Mouse (Mus musculus) right cerebral cortex, postnatal 36 days (tissue): ENCODE results near the gene Ror1.

Experiments used
- DNase-seq, 2 experiments: peaks; one replicate each; pipeline ENCODE4 v3.0.0; 2022; ENCODE audit warnings: low spot score in 2 of 2, mixed read lengths in 1 of 2

Ror1 gene

GRCm38 (mm10) chr4:100116366-100116765 lies 20.8 kb downstream of the Ror1 start:
- DNase-seq: no peak

GRCm38 (mm10) chr4:100118676-100119075 lies 23.1 kb downstream of the Ror1 start:
- no peak for DNase-seq

- no peak for DNase-seq
These were observed 23.8 kb downstream of the Ror1 start for GRCm38 (mm10) chr4:100119431-100119830.

- DNase-seq: no peak
These were observed 25.0 kb downstream of the Ror1 start for GRCm38 (mm10) chr4:100120547-100120946.

GRCm38 (mm10) chr4:100122436-100122835 lies 26.8 kb downstream of the Ror1 start:
- DNase-seq: no peak

GRCm38 (mm10) chr4:100123519-100123918 lies 27.9 kb downstream of the Ror1 start:
- DNase-seq: no peak

GRCm38 (mm10) chr4:100124056-100124455 lies 28.5 kb downstream of the Ror1 start:
- no peak for DNase-seq

GRCm38 (mm10) chr4:100124935-100125334 lies 29.3 kb downstream of the Ror1 start:
- DNase-seq: no peak

- no peak for DNase-seq
These were observed 31.1 kb downstream of the Ror1 start for GRCm38 (mm10) chr4:100126531-100127310.

GRCm38 (mm10) chr4:100128026-100128922 lies 32.7 kb downstream of the Ror1 start:
- no peak for DNase-seq

- DNase-seq: no peak
These were observed 33.6 kb downstream of the Ror1 start for GRCm38 (mm10) chr4:100129201-100129600.

GRCm38 (mm10) chr4:100130771-100131475 lies 35.3 kb downstream of the Ror1 start:
- DNase-seq: no peak

GRCm38 (mm10) chr4:100131488-100131887 lies 35.9 kb downstream of the Ror1 start:
- DNase-seq: no peak

- no peak for DNase-seq
These were observed 36.7 kb downstream of the Ror1 start for GRCm38 (mm10) chr4:100132261-100132660.

- no peak for DNase-seq
These were observed 40.5 kb downstream of the Ror1 start for GRCm38 (mm10) chr4:100136046-100136445.

- no peak for DNase-seq
These were observed 41.7 kb downstream of the Ror1 start for GRCm38 (mm10) chr4:100137102-100137835.

- no peak for DNase-seq
These were observed 46.0 kb downstream of the Ror1 start for GRCm38 (mm10) chr4:100141626-100142025.

- no peak for DNase-seq
These were observed 49.2 kb downstream of the Ror1 start for GRCm38 (mm10) chr4:100144744-100145143.

GRCm38 (mm10) chr4:100150797-100151196 lies 55.2 kb downstream of the Ror1 start:
- no peak for DNase-seq

GRCm38 (mm10) chr4:100154560-100155130 lies 59.1 kb downstream of the Ror1 start:
- no peak for DNase-seq

GRCm38 (mm10) chr4:100155731-100156130 lies 60.1 kb downstream of the Ror1 start:
- DNase-seq: no peak
